ENCODE assay signal across 8 mouse cellular contexts in the genomic region with DNA sequence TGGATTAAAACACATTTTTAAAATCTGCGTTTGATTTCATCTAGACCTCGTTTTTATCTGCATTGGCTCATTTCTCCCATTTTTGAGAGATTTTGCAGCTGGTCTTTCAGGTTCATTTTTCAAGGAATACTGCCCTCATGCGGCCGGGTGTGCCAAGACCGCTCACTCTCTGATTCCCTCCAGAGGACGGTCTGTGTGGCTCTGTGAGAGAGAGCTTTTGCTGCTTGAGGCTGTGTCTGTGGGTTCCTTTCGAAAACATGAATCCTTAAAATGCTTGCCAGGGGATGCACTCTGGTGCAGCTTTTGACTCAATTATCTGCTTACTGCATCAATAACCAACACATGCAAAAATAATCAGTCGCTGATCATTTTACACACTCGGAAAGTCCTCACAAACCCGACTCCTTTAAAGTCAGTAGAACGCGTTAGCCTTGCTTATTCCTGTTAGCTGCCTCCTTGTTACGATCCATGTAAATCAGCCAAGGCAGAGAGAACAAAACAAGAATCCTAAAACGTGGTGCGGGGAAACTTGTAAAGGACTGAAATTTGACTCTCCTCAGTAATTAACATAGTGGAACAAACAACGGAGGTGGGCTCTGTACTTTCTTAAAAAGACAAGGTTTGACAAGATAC. TPM values are rescaled to one million over a fixed set of nuclear protein-coding genes. Genes with fewer than 3 reads are reported as not detected.
DNase-seq lines count a peak whose midpoint lies in the region; ATAC-seq and TF ChIP-seq lines count a peak whose summit lies in the region.

No protein-coding gene starts in this region.

- intact Hi-C loops in heart, postnatal 36 days (cut with DNase I): loop anchor here (1.0 to 10.0 kb wide), 6 partner anchors 85 to 835 kb away; partner anchors contain the start of genes Casd1, Pon2, Pon3 and Ppp1r9a

- peak overlapping the region; percentile 9 for H3K4me3 ChIP-seq in cerebellum, adult 2 months (replicated peaks; ENCODE audit: insufficient read depth, low read depth, low read length)
- H3K4me3 ChIP-seq in forebrain, postnatal 0 days (ENCODE audit: low read depth, low read length): peak overlapping the region; percentile 26
- H3K4me3 ChIP-seq in liver, postnatal 0 days (ENCODE audit: low read depth, low read length): peak overlapping the region; percentile 35
- H3K4me3 ChIP-seq in neural tube, embryonic 15.5 days (replicated peaks): peak overlapping the region; percentile 34

- no peak for TF ChIP-seq POLR2A in cerebellum, adult 2 months (IDR thresholded peaks at IDR 0.05; ENCODE audit: borderline replicate concordance, insufficient read depth, low read length)

- TF ChIP-seq EP300 in liver, postnatal 0 days (IDR thresholded peaks at IDR 0.05; ENCODE audit: low read depth): no peak

- no peaks in the 10 kb centered on the region for H3K27me3 ChIP-seq in cerebellum, adult 2 months (ENCODE audit: control insufficient read depth, insufficient read depth, low read length)
- no peaks in the 10 kb centered on the region for H3K27me3 ChIP-seq in forebrain, postnatal 0 days (ENCODE audit: insufficient read depth, low read length)
- no peaks in the 10 kb centered on the region for H3K27me3 ChIP-seq in liver, postnatal 0 days (ENCODE audit: insufficient read depth, low read length)
- H3K27me3 ChIP-seq in neural tube, embryonic 15.5 days (replicated peaks): no peaks in the 10 kb centered on the region

- no peak overlapping the region for H3K27ac ChIP-seq in cerebellum, adult 2 months (ENCODE audit: insufficient read depth, low read length)
- 0 out of 2 replicates have a peak overlapping the region, but pooled peaks have one; percentile 4 for H3K27ac ChIP-seq in forebrain, postnatal 0 days (ENCODE audit: low read depth, low read length)
- no peak overlapping the region for H3K27ac ChIP-seq in liver, postnatal 0 days (ENCODE audit: low read depth)
- peak overlapping the region; percentile 74 for H3K27ac ChIP-seq in neural tube, embryonic 15.5 days (replicated peaks)

- no peaks in the 10 kb centered on the region; the same call in 1 of the 2 replicates for H3K4me1 ChIP-seq in cerebellum, adult 2 months (ENCODE audit: control insufficient read depth, insufficient read depth, low read length)
- peaks cover 13% of the 10 kb centered on the region; the same call in 1 of the 2 replicates for H3K4me1 ChIP-seq in forebrain, postnatal 0 days (ENCODE audit: insufficient read depth)
- peaks cover 12% of the 10 kb centered on the region; the same call in 1 of the 2 replicates for H3K4me1 ChIP-seq in liver, postnatal 0 days (ENCODE audit: insufficient read depth)
- H3K4me1 ChIP-seq in neural tube, embryonic 15.5 days: peaks cover 47% of the 10 kb centered on the region

- WGBS in cerebellum, adult 2 months: under 1% methylated on average over 16 of the region's 16 CpGs
- WGBS in forebrain, postnatal 0 days: under 1% methylated on average over 16 of the region's 16 CpGs
- WGBS in liver, postnatal 0 days (ENCODE audit: insufficient replicate concordance): 1% methylated on average over 16 of the region's 16 CpGs
- under 1% methylated on average over 16 of the region's 16 CpGs for WGBS in neural tube, embryonic 15.5 days

- peak overlapping the region; percentile 48 for H3K4me2 ChIP-seq in forebrain, postnatal 0 days (ENCODE audit: low read depth)
- H3K4me2 ChIP-seq in liver, postnatal 0 days (ENCODE audit: low read depth, low read length): peak overlapping the region; percentile 77
- peak overlapping the region; percentile 59 for H3K4me2 ChIP-seq in neural tube, embryonic 15.5 days

- H3K9me3 ChIP-seq in forebrain, postnatal 0 days (ENCODE audit: low read length): no peaks in the 10 kb centered on the region
- H3K9me3 ChIP-seq in liver, postnatal 0 days (ENCODE audit: low read length): no peaks in the 10 kb centered on the region
- no peaks in the 10 kb centered on the region for H3K9me3 ChIP-seq in neural tube, embryonic 15.5 days (replicated peaks)

- no peaks in the 10 kb centered on the region for H3K36me3 ChIP-seq in forebrain, postnatal 0 days (ENCODE audit: insufficient read depth)
- no peaks in the 10 kb centered on the region for H3K36me3 ChIP-seq in liver, postnatal 0 days (replicated peaks; ENCODE audit: insufficient read depth, low read length)
- H3K36me3 ChIP-seq in neural tube, embryonic 15.5 days: no peaks in the 10 kb centered on the region

- DNase-seq in MN1 (ENCODE audit: low spot score): peak; percentile 52
- peak; percentile 64 to 72 for DNase-seq in cerebellum, adult 2 months
- DNase-seq in forebrain, postnatal 0 days: peak; percentile 93
- peak; percentile 80 to 81 for DNase-seq in heart, postnatal 36 days
- peak; percentile 77 to 91 for DNase-seq in layer of hippocampus, adult 18-20 months (ENCODE audit: low spot score in 2 of 2)
- peak; percentile 85 for DNase-seq in liver, postnatal 0 days
- peak; percentile 87 for DNase-seq in testis, postnatal 10 days (ENCODE audit: low spot score)

- peak overlapping the region; percentile 34 for H3K9ac ChIP-seq in forebrain, postnatal 0 days
- H3K9ac ChIP-seq in liver, postnatal 0 days (replicated peaks): peak overlapping the region; percentile 44
- peak overlapping the region; percentile 31; the same call in 1 of the 2 replicates for H3K9ac ChIP-seq in neural tube, embryonic 15.5 days (replicated peaks)

- peak; percentile 82 for ATAC-seq in forebrain, postnatal 0 days
- ATAC-seq in liver, postnatal 0 days: peak; percentile 68; the same call in 1 of the 2 replicates
- peak; percentile 77 for ATAC-seq in neural tube, embryonic 15.5 days (ENCODE audit: low FRiP score)

- TF ChIP-seq CTCF in cerebellum, adult 2 months (IDR thresholded peaks at IDR 0.05; ENCODE audit: borderline replicate concordance, insufficient read depth, low read depth, low read length): peak; percentile 70
- TF ChIP-seq CTCF in forebrain, postnatal 0 days (IDR thresholded peaks at IDR 0.05; ENCODE audit: low read depth): peak; percentile 87
- peak; percentile 83 for TF ChIP-seq CTCF in liver, postnatal 0 days (IDR thresholded peaks at IDR 0.05; ENCODE audit: low read depth)

RNA-seq across cellular contexts. Expression of gene Asb4, which starts 0.5 kb away (rescaled TPM):
- polyA plus RNA-seq in cerebellum, adult 2 months (2012; rRNA removed): 1.4 and 2.0 TPM in 2 replicates
- total RNA-seq in forebrain, postnatal 0 days (2014; rRNA removed): 7.5 and 16.3 TPM in 2 replicates
- polyA plus RNA-seq in forebrain, postnatal 0 days (2015; fragmentation: Nextera tagmentation; extraction: Ambion mirVana): 5.9 and 10.5 TPM in 2 replicates
- total RNA-seq in heart, postnatal 36 days (2021): 10 to 100 TPM in 1 of 2 experiments, 1 to 10 TPM in 1; 7.1 to 10.1 TPM
- under 1 TPM; 0.27 to 0.76 TPM for total RNA-seq in layer of hippocampus, adult 18-20 months (2021)
- 1.8 and 2.2 TPM in 2 replicates for polyA plus RNA-seq in liver, postnatal 0 days (2015; fragmentation: Nextera tagmentation; extraction: Ambion mirVana)
- 11.4 and 11.5 TPM in 2 replicates for polyA plus RNA-seq in neural tube, embryonic 15.5 days (2015; fragmentation: Nextera tagmentation; extraction: Ambion mirVana)

Comparison
In these comparisons a context has a peak if more than half of its experiments do, and no peak if none do; other contexts are left out.
1. H3K27ac ChIP-seq: peak in forebrain, postnatal 0 days (single experiment) and neural tube, embryonic 15.5 days (single experiment); none in cerebellum, adult 2 months (single experiment) and liver, postnatal 0 days (single experiment).
2. Peak in every context shown above with its lines, with median percentiles within 50 percentile points of each other: DNase-seq, H3K4me3 ChIP-seq, CTCF ChIP-seq, ATAC-seq, H3K4me2 ChIP-seq and H3K9ac ChIP-seq.